Mouse (Mus musculus) C2C12 (cell line): Measurements from ENCODE around the gene Ywhae. TPM values are rescaled to one million over a fixed set of nuclear protein-coding genes. Genes with fewer than 3 reads are reported as not detected.

Source experiments
- H3K27me3 ChIP-seq: one replicate; pipeline ENCODE4 v1.6.1; 2011; ENCODE audit not compliant: control insufficient read depth, insufficient read depth, insufficient read length
- H3K36me3 ChIP-seq: one replicate; pipeline ENCODE4 v1.6.1; 2011; ENCODE audit not compliant: control insufficient read depth, insufficient read depth
- H3K4me3 ChIP-seq: one replicate; pipeline ENCODE4 v1.5.1; 2011; ENCODE audit warnings: mild to moderate bottlenecking, control low read depth; ENCODE audit not compliant: poor library complexity, insufficient read depth, severe bottlenecking
- H3K79me2 ChIP-seq: one replicate; pipeline ENCODE4 v1.6.1; 2011; ENCODE audit not compliant: control insufficient read depth, insufficient read depth
- H3K79me3 ChIP-seq: one replicate; pipeline ENCODE4 v1.6.1; 2011; ENCODE audit warnings: low read depth, control low read depth
- H3ac ChIP-seq: one replicate; pipeline ENCODE3; 2011; ENCODE audit warnings: low read depth; ENCODE audit not compliant: control insufficient read depth, insufficient read length
- CEBPB ChIP-seq: IDR thresholded peaks from one replicate; pipeline ENCODE4 v1.6.1; 2011; ENCODE audit warnings: low read depth, mild to moderate bottlenecking, control low read depth, moderate library complexity
- CTCF ChIP-seq: IDR thresholded peaks from one replicate; pipeline ENCODE4 v1.5.1; 2011; ENCODE audit not compliant: control insufficient read depth, insufficient read depth, insufficient read length
- FOSL1 ChIP-seq: IDR thresholded peaks from one replicate; pipeline ENCODE4 v1.8.0; 2011; ENCODE audit warnings: mild to moderate bottlenecking, low read length; ENCODE audit not compliant: poor library complexity, insufficient read depth, severe bottlenecking
- MAX ChIP-seq: IDR thresholded peaks from one replicate; pipeline ENCODE4 v1.6.1; 2011; ENCODE audit warnings: mild to moderate bottlenecking, control low read depth
- MYOD1 ChIP-seq: IDR thresholded peaks from one replicate; pipeline ENCODE4 v1.6.1; 2011; ENCODE audit warnings: low read depth; ENCODE audit not compliant: control insufficient read depth, insufficient read length
- MYOG ChIP-seq: IDR thresholded peaks from one replicate; pipeline ENCODE4 v1.6.1; 2011; ENCODE audit not compliant: control insufficient read depth, insufficient read length; ENCODE audit errors: extremely low read depth
- USF1 ChIP-seq: IDR thresholded peaks from one replicate; pipeline ENCODE4 v1.6.1; 2011; ENCODE audit warnings: low read depth, mild to moderate bottlenecking, control low read depth, moderate library complexity
- polyA plus RNA-seq: library from polyadenylated mRNA; unstranded; fragments of >200 nt; fragmentation: generic; extraction: Trizol; gene quantifications from one replicate; pipeline ENCODE4 v1.2.1, GENCODE M21; 2012; ENCODE audit warnings: missing spikeins

Gene Ywhae
- polyA plus RNA-seq, 1 experiment = 528 TPM

GRCm38 (mm10) chr11:75740204-75740603, 7.5 kb downstream of the Ywhae start:
- Histone ChIP-seq H3ac (no peak overlapping the region), H3K79me3 (peaks cover 97% of the 10 kb centered on the region), H3K79me2 (peaks cover 100% of the 10 kb centered on the region), H3K27me3 (no peaks in the 10 kb centered on the region), H3K36me3 (peaks cover 60% of the 10 kb centered on the region), H3K4me3 (no peak overlapping the region)
- TF ChIP-seq MYOD1 = no peak
- TF ChIP-seq FOSL1 = no peak
- TF ChIP-seq CTCF = no peak
- TF ChIP-seq MYOG = no peak
- TF ChIP-seq CEBPB = no peak
- no peak for TF ChIP-seq USF1
- TF ChIP-seq MAX = no peak

- Histone ChIP-seq H3K4me3 (no peak overlapping the region), H3K36me3 (peaks cover 58% of the 10 kb centered on the region), H3K27me3 (no peaks in the 10 kb centered on the region), H3ac (no peak overlapping the region), H3K79me3 (peaks cover 96% of the 10 kb centered on the region), H3K79me2 (peaks cover 100% of the 10 kb centered on the region)
- TF ChIP-seq MYOG = no peak
- TF ChIP-seq USF1 = no peak
- no peak for TF ChIP-seq MAX
- TF ChIP-seq MYOD1 = no peak
- TF ChIP-seq FOSL1 = no peak
- TF ChIP-seq CEBPB = no peak
- no peak for TF ChIP-seq CTCF
Observed at GRCm38 (mm10) chr11:75741615-75742014, 8.9 kb downstream of the Ywhae start.

- no peak overlapping the region for H3ac ChIP-seq
- H3K27me3 ChIP-seq = no peaks in the 10 kb centered on the region
- H3K79me3 ChIP-seq = peaks cover 96% of the 10 kb centered on the region
- no peak overlapping the region for H3K4me3 ChIP-seq
- TF ChIP-seq MAX (no peak), FOSL1 (no peak), USF1 (no peak), MYOG (no peak), CEBPB (no peak), CTCF (no peak), MYOD1 (no peak)
- peaks cover 100% of the 10 kb centered on the region for H3K79me2 ChIP-seq
- peaks cover 44% of the 10 kb centered on the region for H3K36me3 ChIP-seq
Observed at GRCm38 (mm10) chr11:75744761-75745160, 12.1 kb downstream of the Ywhae start.

GRCm38 (mm10) chr11:75750537-75750936, 17.9 kb downstream of the Ywhae start:
- peaks cover 66% of the 10 kb centered on the region for H3K36me3 ChIP-seq
- peaks cover 99% of the 10 kb centered on the region for H3K79me3 ChIP-seq
- H3ac ChIP-seq = no peak overlapping the region
- TF ChIP-seq MAX = no peak
- no peak for TF ChIP-seq CEBPB
- TF ChIP-seq USF1 = no peak
- H3K4me3 ChIP-seq = no peak overlapping the region
- peaks cover 100% of the 10 kb centered on the region for H3K79me2 ChIP-seq
- H3K27me3 ChIP-seq = no peaks in the 10 kb centered on the region

- TF ChIP-seq FOSL1 (no peak), CTCF (no peak), MAX (no peak), USF1 (no peak)
- peaks cover 72% of the 10 kb centered on the region for H3K36me3 ChIP-seq
- H3K79me3 ChIP-seq = peaks cover 100% of the 10 kb centered on the region
- peaks cover 100% of the 10 kb centered on the region for H3K79me2 ChIP-seq
- no peak overlapping the region for H3K4me3 ChIP-seq
- no peaks in the 10 kb centered on the region for H3K27me3 ChIP-seq
- H3ac ChIP-seq = no peak overlapping the region
Observed at GRCm38 (mm10) chr11:75751082-75751481, 18.4 kb downstream of the Ywhae start.

- Histone ChIP-seq H3K27me3 (no peaks in the 10 kb centered on the region), H3K79me2 (peaks cover 100% of the 10 kb centered on the region), H3ac (no peak overlapping the region), H3K79me3 (peaks cover 98% of the 10 kb centered on the region), H3K4me3 (no peak overlapping the region), H3K36me3 (peaks cover 93% of the 10 kb centered on the region)
- no peak for TF ChIP-seq CEBPB
- no peak for TF ChIP-seq MYOD1
- no peak for TF ChIP-seq CTCF
Observed at GRCm38 (mm10) chr11:75756687-75757086, 24.0 kb downstream of the Ywhae start.
